Comparison of ENCODE assay signal across 8 mouse cellular contexts in genomic region chr3:153973171-153973948, GRCm38 (mm10). TPM values are rescaled to one million over a fixed set of nuclear protein-coding genes. Genes with fewer than 3 reads are reported as not detected.
DNase-seq lines count a peak whose midpoint lies in the region; ATAC-seq and TF ChIP-seq lines count a peak whose summit lies in the region.

Slc44a5 (plus strand) TSS chr3:153973436.

- H3K36me3 ChIP-seq in hindbrain, embryonic 11.5 days (ENCODE audit: control insufficient read depth, insufficient read depth, low read length) = no peaks in the 10 kb centered on the region
- no peaks in the 10 kb centered on the region for H3K36me3 ChIP-seq in limb, embryonic 14.5 days (ENCODE audit: control insufficient read depth, insufficient read depth, low read length)

- peak; percentile 34 for DNase-seq in adrenal gland, postnatal 10 days
- DNase-seq in adrenal gland, adult 8-10 months = no peak
- DNase-seq in thymus, postnatal 4 days = peak; percentile 38
- DNase-seq in thymus, postnatal 36 days = no peak
- peak; percentile 68 for DNase-seq in hindbrain, embryonic 11.5 days (ENCODE audit: low spot score)
- DNase-seq in limb, embryonic 14.5 days (ENCODE audit: low spot score) = no peak
- peak; percentile 83 for DNase-seq in retina, postnatal 1 day
- no peak for DNase-seq in urinary bladder, postnatal 14 days (ENCODE audit: low spot score)

- WGBS in hindbrain, embryonic 11.5 days = 1% methylated on average over 52 of the region's 66 CpGs
- WGBS in limb, embryonic 14.5 days = under 1% methylated on average over 34 of the region's 66 CpGs

- no peaks in the 10 kb centered on the region for H3K9me3 ChIP-seq in hindbrain, embryonic 11.5 days (ENCODE audit: control insufficient read depth, low read length)
- no peaks in the 10 kb centered on the region for H3K9me3 ChIP-seq in limb, embryonic 14.5 days (ENCODE audit: control insufficient read depth, low read length)

- no peak for TF ChIP-seq POLR2A in limb, embryonic 14.5 days (IDR thresholded peaks at IDR 0.05; ENCODE audit: borderline replicate concordance, extremely low read depth, insufficient read depth, insufficient read length)

- peak within 1 kb of the TSS; percentile 98 for H3K4me2 ChIP-seq in hindbrain, embryonic 11.5 days (replicated peaks; ENCODE audit: low read depth, low read length)
- peak within 1 kb of the TSS; percentile 93 for H3K4me2 ChIP-seq in limb, embryonic 14.5 days (replicated peaks; ENCODE audit: low read depth, low read length, severe bottlenecking)

- H3K27ac ChIP-seq in hindbrain, embryonic 11.5 days (ENCODE audit: low read depth, low read length) = no peak within 1 kb of the TSS
- no peak within 1 kb of the TSS for H3K27ac ChIP-seq in limb, embryonic 14.5 days (replicated peaks; ENCODE audit: low read depth, low read length)

- peak within 1 kb of the TSS; percentile 70 for H3K9ac ChIP-seq in hindbrain, embryonic 11.5 days (ENCODE audit: low read depth, low read length)
- peak within 1 kb of the TSS; percentile 60 for H3K9ac ChIP-seq in limb, embryonic 14.5 days (ENCODE audit: low read depth, low read length, severe bottlenecking)

- H3K4me1 ChIP-seq in hindbrain, embryonic 11.5 days (replicated peaks; ENCODE audit: control insufficient read depth, insufficient read depth, low read length) = no peaks in the 10 kb centered on the region; the same call in 1 of the 2 replicates
- peaks cover 2% of the 10 kb centered on the region; the same call in 1 of the 2 replicates for H3K4me1 ChIP-seq in limb, embryonic 14.5 days (ENCODE audit: control insufficient read depth, insufficient read depth, low read length)

- peaks cover 13% of the 10 kb centered on the region for H3K27me3 ChIP-seq in hindbrain, embryonic 11.5 days (ENCODE audit: control insufficient read depth, insufficient read depth, low read length)
- peaks cover 42% of the 10 kb centered on the region for H3K27me3 ChIP-seq in limb, embryonic 14.5 days (ENCODE audit: control insufficient read depth, insufficient read depth, low read length)

- peak; percentile 76 for ATAC-seq in hindbrain, embryonic 11.5 days (ENCODE audit: low FRiP score)
- peak; percentile 69 for ATAC-seq in limb, embryonic 14.5 days (ENCODE audit: low FRiP score, low read depth)

- H3K4me3 ChIP-seq in hindbrain, embryonic 11.5 days (ENCODE audit: low read depth, low read length) = peak within 1 kb of the TSS; percentile 64
- H3K4me3 ChIP-seq in limb, embryonic 14.5 days (replicated peaks; ENCODE audit: low read length) = peak within 1 kb of the TSS; percentile 54

RNA-seq across cellular contexts. Expression of gene Slc44a5, which starts in this region (rescaled TPM):
- under 1 TPM; 0.51 to 0.82 TPM for total RNA-seq in adrenal gland, postnatal 10 days (2021)
- total RNA-seq in adrenal gland, adult 8-10 months (2022) = under 1 TPM in 3 of 4 experiments, not detected in 1; 0.03 to 0.11 (median 0.06) TPM
- 6.2 and 8.1 TPM in 2 replicates for polyA plus RNA-seq in hindbrain, embryonic 11.5 days (2014; fragmentation: Nextera tagmentation; extraction: Ambion mirVana)
- 2.8 and 3.2 TPM in 2 replicates for polyA plus RNA-seq in limb, embryonic 14.5 days (2012; rRNA removed)
- polyA plus RNA-seq in limb, embryonic 14.5 days (2014; fragmentation: Nextera tagmentation; extraction: Ambion mirVana) = 1.5 and 1.6 TPM in 2 replicates

Comparison
In these comparisons a context has a peak if more than half of its experiments do, and no peak if none do; other contexts are left out.
1. DNase-seq: peak in thymus, postnatal 4 days (single experiment), hindbrain, embryonic 11.5 days (single experiment) and retina, postnatal 1 day (single experiment); none in adrenal gland, adult 8-10 months (single experiment), thymus, postnatal 36 days (0 of 2), limb, embryonic 14.5 days (single experiment) and urinary bladder, postnatal 14 days (single experiment).
2. Peak in DNase-seq in adrenal gland, postnatal 10 days; RNA of the gene not detected or under 1 TPM.